Mouse (Mus musculus) liver, embryonic 14.5 days (tissue): ENCODE data around the gene Nfkbie.

Source experiments
- CTCF ChIP-seq: IDR thresholded peaks from 2 replicates; pipeline ENCODE4 v1.5.1; 2016; ENCODE audit warnings: antibody characterized with exemption, low read depth, control low read depth
- EP300 ChIP-seq: IDR thresholded peaks from 2 replicates; pipeline ENCODE4 v1.6.1; 2016; ENCODE audit warnings: antibody characterized with exemption, low read depth

GRCm38 (mm10) chr17:45563216-45563615 lies 7.7 kb downstream of the Nfkbie start:
- TF ChIP-seq CTCF = no peak
- no peak for TF ChIP-seq EP300
